Mouse (Mus musculus): Measurements from ENCODE around the gene Krt7. TPM values are rescaled to one million over a fixed set of nuclear protein-coding genes. Genes with fewer than 3 reads are reported as not detected.

Gene Krt7
- total and polyA plus RNA-seq, 3 experiments: 0.55 to 2.5 (median 0.81) TPM

DNA sequence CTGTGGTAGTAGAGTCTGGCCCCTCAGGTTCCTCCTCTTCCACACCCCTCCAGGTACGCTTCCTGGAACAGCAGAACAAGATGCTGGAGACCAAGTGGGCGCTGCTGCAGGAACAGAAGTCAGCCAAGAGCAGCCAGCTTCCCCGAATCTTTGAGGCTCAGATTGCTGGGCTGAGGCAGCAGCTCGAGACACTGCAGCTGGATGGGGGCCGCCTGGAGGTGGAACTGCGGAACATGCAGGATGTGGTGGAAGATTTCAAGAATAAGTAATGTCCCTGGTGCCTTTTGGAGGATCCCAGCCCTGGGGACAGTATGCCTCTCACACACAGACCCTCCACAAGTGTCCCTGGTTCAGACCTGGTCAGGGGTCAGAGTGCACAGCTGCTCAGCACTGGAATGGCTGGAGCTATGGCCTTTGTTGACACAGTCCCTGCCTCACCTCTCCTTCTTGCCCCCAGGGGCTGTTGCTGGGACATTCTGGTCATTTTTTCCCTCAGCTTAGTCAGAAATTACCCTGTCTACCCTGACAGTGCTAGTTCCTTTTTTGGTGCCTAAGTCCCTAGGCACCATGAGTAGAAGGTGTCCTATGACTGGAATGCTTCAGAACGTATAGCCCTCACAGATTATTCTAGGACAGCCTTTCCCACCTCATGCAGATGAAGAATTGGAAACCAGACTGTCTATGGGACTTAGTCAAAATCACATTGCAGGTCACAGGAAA, 3.2 kb downstream of the Krt7 start:
- H3K4me1 ChIP-seq (ENCODE audit: control insufficient read depth in 1 of 2, insufficient read depth in 2 of 2): peaks cover 32 to 59% of the 10 kb centered on the region in 2 experiments
- H3K9ac ChIP-seq (ENCODE audit: insufficient read depth, low read depth): no peak overlapping the region
- H3K9me3 ChIP-seq (replicated peaks; ENCODE audit: low read length): no peaks in the 10 kb centered on the region
- DNase-seq (ENCODE audit: extremely low read depth): peak; percentile 82
- H3K4me2 ChIP-seq (ENCODE audit: insufficient read depth, low read depth, poor library complexity, severe bottlenecking): peak overlapping the region; percentile 37
- peak; percentile 96 for TF ChIP-seq EP300 (IDR thresholded peaks at IDR 0.05; ENCODE audit: low read length)
- TF ChIP-seq POLR2AphosphoS2 (IDR thresholded peaks at IDR 0.05; ENCODE audit: low read depth, low read length): no peak
- TF ChIP-seq MEF2A (IDR thresholded peaks at IDR 0.05; ENCODE audit: borderline replicate concordance, low read depth, low read length): peak; percentile 88
- TF ChIP-seq MXI1 (IDR thresholded peaks at IDR 0.05; ENCODE audit: low read depth, low read length): 0 out of 2 replicates have a peak, but pooled peaks have one; percentile 19
- TF ChIP-seq CHD1 (IDR thresholded peaks at IDR 0.05; ENCODE audit: low read depth, low read length): no peak
- TF ChIP-seq JUN (IDR thresholded peaks at IDR 0.05; ENCODE audit: insufficient read depth, low read depth, low read length): peak; percentile 82
- TF ChIP-seq TBP (conservative IDR thresholded peaks at IDR 0.05; ENCODE audit: low read depth, low read length): no peak
- TF ChIP-seq ZC3H11A (IDR thresholded peaks at IDR 0.05; ENCODE audit: low read depth, low read length): no peak
- no peak for TF ChIP-seq USF2 (conservative IDR thresholded peaks at IDR 0.05; ENCODE audit: low read depth, low read length)
- TF ChIP-seq ZMIZ1 (IDR thresholded peaks at IDR 0.05; ENCODE audit: low read depth, low read length): no peak
- TF ChIP-seq IRF4 (IDR thresholded peaks at IDR 0.05; ENCODE audit: low read depth, low read length): peak; percentile 84
- no peak for TF ChIP-seq ZKSCAN1 (IDR thresholded peaks at IDR 0.05; ENCODE audit: borderline replicate concordance, low read depth, low read length)
- peak; percentile 93 for TF ChIP-seq ETS1 (conservative IDR thresholded peaks at IDR 0.05; ENCODE audit: low read depth, low read length)
- peak; percentile 48; the same call in 1 of the 2 replicates for TF ChIP-seq SIN3A (IDR thresholded peaks at IDR 0.05; ENCODE audit: low read length)
- TF ChIP-seq BHLHE40 (IDR thresholded peaks at IDR 0.05; ENCODE audit: low read depth, low read length): peak; percentile 54
- TF ChIP-seq JUND (conservative IDR thresholded peaks at IDR 0.05; ENCODE audit: low read depth, low read length): peak; percentile 76
- peak; percentile 44; the same call in 1 of the 2 replicates for TF ChIP-seq CHD2 (IDR thresholded peaks at IDR 0.05; ENCODE audit: low read length)
- no peak for TF ChIP-seq MAX (IDR thresholded peaks at IDR 0.05; ENCODE audit: low read length)
- no peak for TF ChIP-seq ZNF384 (IDR thresholded peaks at IDR 0.05; ENCODE audit: low read depth, low read length)
- TF ChIP-seq SMC3 (IDR thresholded peaks at IDR 0.05; ENCODE audit: low read depth, low read length): peak; percentile 23; the same call in 1 of the 2 replicates
- TF ChIP-seq UBTF (IDR thresholded peaks at IDR 0.05; ENCODE audit: low read depth, low read length): no peak
- TF ChIP-seq KAT2A (IDR thresholded peaks at IDR 0.05; ENCODE audit: insufficient replicate concordance, low read length): 0 out of 2 replicates have a peak, but pooled peaks have one; percentile 45
- peak in 1 of 2 experiments; percentile 31; a peak in 1 of 4 replicates for TF ChIP-seq CTCF (conservative IDR thresholded peaks at IDR 0.05 in 1 of 2, IDR thresholded peaks at IDR 0.05 in 1 of 2; ENCODE audit: low read depth in 2 of 2, low read length in 2 of 2)
- TF ChIP-seq RCOR1 (conservative IDR thresholded peaks at IDR 0.05; ENCODE audit: low read depth, low read length): no peak; the same call in 1 of the 2 replicates
- peak; percentile 49; the same call in 1 of the 2 replicates for TF ChIP-seq TCF12 (IDR thresholded peaks at IDR 0.05; ENCODE audit: low read depth, low read length)
- TF ChIP-seq MAZ (IDR thresholded peaks at IDR 0.05; ENCODE audit: low read depth, low read length): no peak
- no peak for TF ChIP-seq POLR2A (IDR thresholded peaks at IDR 0.05; ENCODE audit: low read depth, low read length)
- peak; percentile 50; the same call in 1 of the 2 replicates for TF ChIP-seq MAFK (IDR thresholded peaks at IDR 0.05; ENCODE audit: insufficient replicate concordance, low read length)
- H3K27ac ChIP-seq (ENCODE audit: insufficient read depth, low read depth): no peak overlapping the region
- no peaks in the 10 kb centered on the region for H3K36me3 ChIP-seq (replicated peaks in 1 of 2; ENCODE audit: control insufficient read depth in 1 of 2, insufficient read depth in 1 of 2, low read length in 1 of 2)
- dilution Hi-C loops (cut with MboI; ENCODE audit: extremely low pct_ligation_motif_present, extremely low pct_unique_long_range_greater_than_20kb, low sequenced_read_pairs): no loop called here
- H3K79me2 ChIP-seq (replicated peaks; ENCODE audit: control insufficient read depth, extremely low read depth, insufficient read depth, poor library complexity, severe bottlenecking): no peaks in the 10 kb centered on the region
- H3K27me3 ChIP-seq (replicated peaks): peaks cover 6% of the 10 kb centered on the region
- H3K4me3 ChIP-seq (replicated peaks in 1 of 3; ENCODE audit: low read depth in 2 of 3, low read length in 2 of 3, poor library complexity in 1 of 3): no peak overlapping the region
- in situ Hi-C loops (cut with MboI; ENCODE audit: low pct_ligation_motif_present, low pct_unique_long_range_greater_than_20kb, low sequenced_read_pairs): no loop called here
